Mouse (Mus musculus) lung, adult 2 months (tissue): ENCODE measurements around the gene Cwc22.

Source experiments
- CTCF ChIP-seq: fragments of 200-500 bp; IDR thresholded peaks from 2 replicates; pipeline ENCODE4 v1.5.1; 2011; ENCODE audit warnings: mild to moderate bottlenecking, low read length, control low read depth; ENCODE audit not compliant: insufficient read depth
- POLR2A ChIP-seq: fragments of 200-500 bp; IDR thresholded peaks from 2 replicates; pipeline ENCODE4 v1.6.1; 2011; ENCODE audit warnings: low read depth, mild to moderate bottlenecking, control low read depth, low read length, borderline replicate concordance; ENCODE audit errors: extremely low read depth

GRCm38 (mm10) chr2:77877156-77877855 lies 68.9 kb downstream of the Cwc22 start:
- TF ChIP-seq CTCF, result no peak
- no peak for TF ChIP-seq POLR2A
